Comparison of ENCODE assay signal across 17 mouse cellular contexts in genomic region chr1:178309487-178309886, GRCm38 (mm10). TPM values are rescaled to one million over a fixed set of nuclear protein-coding genes. Genes with fewer than 3 reads are reported as not detected.
A peak's percentile ranks its signal among the peaks of the same experiment; 100 is the strongest.
DNase-seq lines count a peak whose midpoint lies in the region; ATAC-seq and TF ChIP-seq lines count a peak whose summit lies in the region.
"Had no signal": no experiment of that assay in that cellular context is flagged by ENCODE, and none has a peak within 500 bp of the region (broad histone marks: within the 10 kb centered on the region; RNA-seq: fewer than 3 reads in every experiment).

No protein-coding gene starts in this region.

- H3K36me3 ChIP-seq in heart, embryonic 12.5 days = no peaks in the 10 kb centered on the region
- H3K36me3 ChIP-seq in kidney, embryonic 15.5 days = no peaks in the 10 kb centered on the region
- H3K36me3 ChIP-seq in lung, embryonic 16.5 days (ENCODE audit: control insufficient read depth, insufficient read depth, low read length) = no peaks in the 10 kb centered on the region
- no peaks in the 10 kb centered on the region for H3K36me3 ChIP-seq in stomach, postnatal 0 days (ENCODE audit: control insufficient read depth, insufficient read depth, low read length)
- H3K36me3 ChIP-seq: embryonic facial prominence, embryonic 10.5 days; heart, embryonic 15.5 days; hindbrain, embryonic 13.5 days had no signal

- WGBS in heart, embryonic 12.5 days = 67% methylated on average over 2 of the region's 2 CpGs
- 58% methylated on average over 2 of the region's 2 CpGs for WGBS in kidney, embryonic 15.5 days
- WGBS in lung, embryonic 16.5 days = 36% methylated on average over 2 of the region's 2 CpGs
- WGBS in lung, adult 2 months = 49% methylated on average over 2 of the region's 2 CpGs
- WGBS in stomach, postnatal 0 days = 58% methylated on average over 2 of the region's 2 CpGs

- no peaks in the 10 kb centered on the region for H3K9me3 ChIP-seq in heart, embryonic 12.5 days (replicated peaks)
- H3K9me3 ChIP-seq in kidney, embryonic 15.5 days (replicated peaks) = no peaks in the 10 kb centered on the region
- no peaks in the 10 kb centered on the region for H3K9me3 ChIP-seq in lung, embryonic 16.5 days (ENCODE audit: control insufficient read depth, low read length)
- H3K9me3 ChIP-seq in stomach, postnatal 0 days (ENCODE audit: control insufficient read depth, low read length) = no peaks in the 10 kb centered on the region
- H3K9me3 ChIP-seq: embryonic facial prominence, embryonic 10.5 days; forebrain, embryonic 13.5 days; heart, embryonic 15.5 days; hindbrain, embryonic 13.5 days had no signal

- TF ChIP-seq POLR2A in lung, adult 2 months (IDR thresholded peaks at IDR 0.05; ENCODE audit: borderline replicate concordance, extremely low read depth, low read depth, low read length) = no peak

- no peak for ATAC-seq in heart, embryonic 12.5 days (ENCODE audit: insufficient number of reproducible peaks, low FRiP score)
- 0 out of 2 replicates have a peak, but pooled peaks have one; percentile 25 for ATAC-seq in kidney, embryonic 15.5 days (replicated peaks; ENCODE audit: low FRiP score)
- peak; percentile 65 for ATAC-seq in lung, embryonic 16.5 days (ENCODE audit: low read depth)
- no peak for ATAC-seq in stomach, postnatal 0 days (ENCODE audit: low FRiP score, low TSS enrichment)
- ATAC-seq: forebrain, embryonic 13.5 days; forebrain, postnatal 0 days had no signal

- H3K27ac ChIP-seq in heart, embryonic 12.5 days (ENCODE audit: poor library complexity, severe bottlenecking) = no peak overlapping the region
- H3K27ac ChIP-seq in kidney, embryonic 15.5 days = no peak overlapping the region
- H3K27ac ChIP-seq in lung, embryonic 16.5 days (ENCODE audit: low read length) = no peak overlapping the region
- H3K27ac ChIP-seq in stomach, postnatal 0 days (replicated peaks) = no peak overlapping the region
- H3K27ac ChIP-seq: embryonic facial prominence, embryonic 10.5 days; forebrain, embryonic 13.5 days; heart, embryonic 15.5 days; hindbrain, embryonic 13.5 days had no signal

- 0 out of 2 replicates have a peak, but pooled peaks cover 3% of the 10 kb centered on the region for H3K4me1 ChIP-seq in heart, embryonic 12.5 days (replicated peaks)
- no peaks in the 10 kb centered on the region for H3K4me1 ChIP-seq in kidney, embryonic 15.5 days
- H3K4me1 ChIP-seq in lung, embryonic 16.5 days (replicated peaks; ENCODE audit: control insufficient read depth, insufficient read depth, low read length) = no peaks in the 10 kb centered on the region
- no peaks in the 10 kb centered on the region for H3K4me1 ChIP-seq in lung, adult 2 months (ENCODE audit: control insufficient read depth, insufficient read depth, low read length)
- no peaks in the 10 kb centered on the region for H3K4me1 ChIP-seq in stomach, postnatal 0 days (replicated peaks; ENCODE audit: control insufficient read depth, insufficient read depth)
- H3K4me1 ChIP-seq: embryonic facial prominence, embryonic 10.5 days; forebrain, embryonic 13.5 days; hindbrain, embryonic 13.5 days had no signal

- TF ChIP-seq EP300 in stomach, postnatal 0 days (optimal IDR thresholded peaks at IDR 0.05) = no peak

- H3K4me3 ChIP-seq in heart, embryonic 12.5 days = no peak overlapping the region
- no peak overlapping the region for H3K4me3 ChIP-seq in kidney, embryonic 15.5 days (replicated peaks)
- H3K4me3 ChIP-seq in lung, embryonic 16.5 days (ENCODE audit: low read length) = no peak overlapping the region
- no peak overlapping the region for H3K4me3 ChIP-seq in lung, adult 2 months (replicated peaks; ENCODE audit: extremely low read depth, low read depth, low read length)
- no peak overlapping the region for H3K4me3 ChIP-seq in stomach, postnatal 0 days (ENCODE audit: low read depth, low read length)
- H3K4me3 ChIP-seq: embryonic facial prominence, embryonic 10.5 days; forebrain, embryonic 13.5 days; heart, embryonic 15.5 days; hindbrain, embryonic 13.5 days had no signal

- H3K4me2 ChIP-seq in heart, embryonic 12.5 days = no peak overlapping the region
- H3K4me2 ChIP-seq in kidney, embryonic 15.5 days = no peak overlapping the region
- H3K4me2 ChIP-seq in lung, embryonic 16.5 days (ENCODE audit: low read depth, low read length) = no peak overlapping the region
- H3K4me2 ChIP-seq in stomach, postnatal 0 days (replicated peaks; ENCODE audit: low read depth) = no peak overlapping the region
- H3K4me2 ChIP-seq: forebrain, embryonic 13.5 days; heart, embryonic 15.5 days; hindbrain, embryonic 13.5 days had no signal

- no peak for TF ChIP-seq CTCF in lung, adult 2 months (IDR thresholded peaks at IDR 0.05; ENCODE audit: insufficient read depth, low read length)
- 0 out of 2 replicates have a peak, but pooled peaks have one; percentile 12 for TF ChIP-seq CTCF in stomach, postnatal 0 days (IDR thresholded peaks at IDR 0.05; ENCODE audit: low read depth)

- peak; percentile 66 for DNase-seq in heart, adult 11 months
- DNase-seq in kidney, postnatal 36 days = no peak
- no peak for DNase-seq in lung, adult 2 months
- no peak for DNase-seq in stomach, postnatal 0 days (ENCODE audit: low spot score)
- DNase-seq: adrenal gland, adult 8-10 months; adrenal gland, postnatal 36 days; cerebellum, adult 2 months; forebrain, postnatal 0 days; gastrocnemius, postnatal 14 days; heart, postnatal 14 days had no signal

- no peak overlapping the region for H3K9ac ChIP-seq in heart, embryonic 12.5 days
- no peak overlapping the region for H3K9ac ChIP-seq in kidney, embryonic 15.5 days
- no peak overlapping the region for H3K9ac ChIP-seq in lung, embryonic 16.5 days (ENCODE audit: low read length)
- H3K9ac ChIP-seq in stomach, postnatal 0 days (ENCODE audit: low read length) = no peak overlapping the region
- H3K9ac ChIP-seq: forebrain, embryonic 13.5 days; forebrain, postnatal 0 days; heart, embryonic 15.5 days; hindbrain, embryonic 13.5 days had no signal

- no peaks in the 10 kb centered on the region for H3K27me3 ChIP-seq in heart, embryonic 12.5 days (replicated peaks)
- H3K27me3 ChIP-seq in kidney, embryonic 15.5 days = no peaks in the 10 kb centered on the region
- H3K27me3 ChIP-seq in lung, embryonic 16.5 days (ENCODE audit: control insufficient read depth, insufficient read depth, low read depth, low read length) = no peaks in the 10 kb centered on the region
- no peaks in the 10 kb centered on the region for H3K27me3 ChIP-seq in stomach, postnatal 0 days (ENCODE audit: control insufficient read depth, insufficient read depth, low read length)
- H3K27me3 ChIP-seq: forebrain, embryonic 13.5 days; heart, embryonic 15.5 days; hindbrain, embryonic 13.5 days had no signal

RNA-seq across cellular contexts. Expression of gene Cox20, which starts 9.4 kb away (rescaled TPM):
- 200 and 201 TPM in 2 replicates for polyA plus RNA-seq in heart, embryonic 12.5 days (2016; fragmentation: Nextera tagmentation; extraction: Ambion mirVana)
- polyA plus RNA-seq in kidney, embryonic 15.5 days (2015; fragmentation: Nextera tagmentation; extraction: Ambion mirVana) = 139 and 149 TPM in 2 replicates
- polyA plus RNA-seq in lung, embryonic 16.5 days (2015; fragmentation: Nextera tagmentation; extraction: Ambion mirVana) = 113 and 141 TPM in 2 replicates
- polyA plus RNA-seq in lung, adult 2 months (2012; rRNA removed) = 7.3 and 12.4 TPM in 2 replicates
- 140 and 146 TPM in 2 replicates for polyA plus RNA-seq in stomach, postnatal 0 days (2015; fragmentation: Nextera tagmentation; extraction: Ambion mirVana)

RNA-seq across cellular contexts. Expression of gene Hnrnpu, which starts 28.1 kb away (rescaled TPM):
- polyA plus RNA-seq in heart, embryonic 12.5 days (2016; fragmentation: Nextera tagmentation; extraction: Ambion mirVana) = 482 and 495 TPM in 2 replicates
- polyA plus RNA-seq in kidney, embryonic 15.5 days (2015; fragmentation: Nextera tagmentation; extraction: Ambion mirVana) = 403 and 407 TPM in 2 replicates
- polyA plus RNA-seq in lung, embryonic 16.5 days (2015; fragmentation: Nextera tagmentation; extraction: Ambion mirVana) = 209 and 239 TPM in 2 replicates
- polyA plus RNA-seq in lung, adult 2 months (2012; rRNA removed) = 48.3 and 65.0 TPM in 2 replicates
- polyA plus RNA-seq in stomach, postnatal 0 days (2015; fragmentation: Nextera tagmentation; extraction: Ambion mirVana) = 129 and 147 TPM in 2 replicates

Comparison
In these comparisons a context has a peak if more than half of its experiments do, and no peak if none do; other contexts are left out.
1. ATAC-seq: peak in kidney, embryonic 15.5 days (single experiment) and lung, embryonic 16.5 days (single experiment); none in heart, embryonic 12.5 days (single experiment) and stomach, postnatal 0 days (single experiment).